Mouse (Mus musculus) bone marrow, adult 2 months (tissue): Measurements from ENCODE around the gene Castor1.

Source experiments
- CTCF ChIP-seq: fragments of 200-500 bp; IDR thresholded peaks from 2 replicates; pipeline ENCODE4 v1.5.1; 2011; ENCODE audit warnings: low read length, control low read depth; ENCODE audit not compliant: control insufficient read depth, insufficient read depth
- POLR2A ChIP-seq: fragments of 200-500 bp; IDR thresholded peaks from 2 replicates; pipeline ENCODE4 v1.6.1; 2011; ENCODE audit warnings: low read depth, mild to moderate bottlenecking, control low read depth, low read length, borderline replicate concordance; ENCODE audit not compliant: control insufficient read depth

DNA sequence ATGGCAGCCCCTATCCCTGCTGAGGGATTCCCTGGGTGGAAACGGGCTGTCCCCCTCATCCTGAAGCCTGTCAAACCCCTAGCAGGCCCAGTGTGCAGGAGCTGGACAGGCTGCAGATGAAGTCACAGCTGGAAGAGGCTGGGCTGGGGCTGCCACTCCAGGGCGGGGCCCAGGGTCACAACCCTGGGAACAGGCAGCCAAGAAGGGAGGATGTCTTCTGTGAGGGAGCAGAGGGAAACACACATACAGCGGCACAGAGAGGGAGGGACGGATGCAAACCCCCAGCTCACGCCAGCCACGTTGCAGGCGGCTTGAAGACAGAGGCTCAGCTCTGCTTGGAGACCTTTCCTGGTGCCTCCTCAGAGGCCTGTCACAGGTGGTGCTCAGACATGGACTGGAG is 46.0 kb downstream of the Castor1 start:
- no peak for TF ChIP-seq POLR2A
- TF ChIP-seq CTCF, result no peak
